Mouse (Mus musculus) granulocyte monocyte progenitor cell, adult 5-6 weeks (primary cell): ENCODE measurements around the gene Polr3g. TPM values are rescaled to one million over a fixed set of nuclear protein-coding genes. Genes with fewer than 3 reads are reported as not detected.
"Not testable (repeated sequence)": the region's sequence is repeated elsewhere in the genome, so short reads cannot be mapped to it uniquely, and the experiment has no call there.

Experiments used
- ATAC-seq: replicated peaks from 2 replicates; pipeline ENCODE4 v1.8.0; 2016; ENCODE audit warnings: mild to moderate bottlenecking, moderate TSS enrichment, inconsistent platforms; ENCODE audit not compliant: poor library complexity, severe bottlenecking
- total RNA-seq, 2 experiments: library from RNA; stranded (forward) in 1 of 2; stranded (reverse) in 1 of 2; fragments of 200-712, 200-1000 nt in 1 of 2; fragments of >200 nt in 1 of 2; fragmentation: Nextera tagmentation in 1 of 2; gene quantifications; 2 replicates each; pipeline ENCODE4 v1.2.3; 2014 to 2017

Polr3g gene
- total RNA-seq, 2 experiments from 2014 or later: 21.8 to 22.9 TPM

DNA sequence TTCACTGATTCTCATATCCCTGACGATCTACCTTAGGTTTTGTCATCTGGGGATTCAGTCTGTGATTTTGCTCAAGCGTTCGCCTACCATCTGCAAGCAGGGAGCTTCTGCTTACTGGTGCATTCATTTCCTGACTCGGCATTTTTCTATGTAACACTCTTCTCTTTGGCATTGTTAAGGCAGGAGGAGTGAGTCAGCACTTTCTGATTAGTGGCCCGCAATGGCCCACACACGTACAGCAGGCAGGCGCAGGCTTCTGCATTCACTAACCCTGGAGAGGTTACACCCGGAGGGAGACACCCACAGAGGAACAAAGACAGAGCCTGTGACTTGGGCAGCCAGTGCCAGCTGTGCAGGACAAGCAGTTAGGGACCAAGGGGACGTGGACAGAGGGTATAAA, 19.2 kb downstream of the Polr3g start:
- peak; percentile 86 for ATAC-seq

GRCm38 (mm10) chr13:81690477-81690876, 20.3 kb downstream of the Polr3g start:
- ATAC-seq: 0 out of 2 replicates have a peak, but pooled peaks have one; percentile 25

- ATAC-seq: 0 out of 2 replicates have a peak, but pooled peaks have one; percentile 33
Observed at GRCm38 (mm10) chr13:81689587-81689986, 21.2 kb downstream of the Polr3g start.

DNA sequence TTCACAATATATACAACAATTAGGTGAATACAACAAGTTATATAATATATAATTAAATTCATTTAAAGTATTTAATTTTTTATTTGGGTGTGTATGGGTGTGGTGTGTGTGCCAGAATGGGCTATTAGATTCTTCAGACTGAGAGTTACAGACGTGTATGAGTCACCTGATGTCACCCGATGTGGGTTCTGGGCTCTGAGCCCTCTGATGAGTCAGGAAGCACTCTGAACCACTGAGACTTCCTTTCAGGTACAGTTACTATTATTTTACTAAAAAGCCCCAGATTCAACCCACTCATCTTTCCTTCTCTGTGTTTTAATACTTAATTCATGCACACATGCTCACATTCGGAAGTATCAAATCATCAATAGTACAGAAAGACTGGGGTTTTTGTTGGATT, 25.9 kb downstream of the Polr3g start:
- no peak for ATAC-seq

GRCm38 (mm10) chr13:81684258-81684657, 26.6 kb downstream of the Polr3g start:
- ATAC-seq: no peak

- no peak for ATAC-seq
Observed at GRCm38 (mm10) chr13:81683107-81683506, 27.7 kb downstream of the Polr3g start.

GRCm38 (mm10) chr13:81675333-81675732, 35.5 kb downstream of the Polr3g start:
- ATAC-seq: no peak

GRCm38 (mm10) chr13:81667713-81668112, 43.1 kb downstream of the Polr3g start:
- no peak for ATAC-seq

DNA sequence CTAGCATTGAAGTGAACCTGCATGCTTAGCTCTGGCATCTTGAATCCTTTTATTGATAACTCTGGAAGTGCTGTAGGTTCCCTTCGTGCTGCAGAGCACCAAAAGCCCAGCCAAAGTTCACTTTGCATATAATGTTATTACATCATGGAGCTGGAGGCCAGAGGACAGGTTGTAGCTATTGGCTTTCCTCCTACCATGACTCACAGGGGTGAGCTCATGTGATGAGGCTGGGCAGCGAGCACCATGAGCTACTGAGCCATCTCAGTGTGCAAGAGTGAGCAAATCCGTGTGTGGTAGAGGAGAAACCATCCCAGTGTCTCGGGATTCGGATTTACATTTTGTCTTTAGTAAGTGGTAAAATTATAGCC, 46.5 kb downstream of the Polr3g start:
- ATAC-seq: no peak

- ATAC-seq: no peak
Observed at GRCm38 (mm10) chr13:81663566-81664330, 47.1 kb downstream of the Polr3g start.

GRCm38 (mm10) chr13:81658053-81658752, 52.6 kb downstream of the Polr3g start:
- no peak for ATAC-seq

DNA sequence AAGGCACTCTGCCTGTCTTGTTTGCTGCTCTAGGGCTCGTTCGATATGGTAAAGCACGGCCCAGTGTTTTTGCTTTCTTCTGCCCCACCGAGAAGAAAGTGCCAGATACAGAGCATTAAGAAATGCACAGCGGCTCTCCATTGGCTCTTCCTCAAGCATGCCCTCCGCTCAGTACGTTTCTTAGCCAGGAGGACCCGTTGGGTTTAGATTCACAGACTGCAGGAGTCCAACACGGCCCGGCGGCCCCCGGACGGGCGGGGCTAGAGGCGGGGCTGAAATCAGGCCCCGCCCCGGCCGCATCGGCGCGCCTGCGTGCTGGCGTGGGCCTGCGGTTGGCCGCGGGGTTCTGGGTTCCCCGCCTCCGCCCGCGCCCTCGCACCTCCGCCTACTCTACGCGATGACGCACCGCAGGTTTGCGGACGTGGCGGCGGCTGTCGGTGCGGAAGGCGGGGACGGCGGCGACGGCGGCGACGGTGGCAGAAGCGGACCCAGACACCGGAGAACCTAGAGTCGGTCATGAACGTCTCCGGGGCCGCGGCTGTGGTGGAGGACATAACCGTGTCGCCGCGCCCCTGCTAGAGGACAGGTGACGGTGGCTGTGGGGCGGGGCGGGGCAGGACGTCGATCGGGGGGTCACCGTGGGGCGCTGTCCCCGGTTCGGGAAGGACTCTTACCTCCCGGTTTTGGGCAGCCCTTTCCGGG, 53.3 kb downstream of the Polr3g start, which contains the start of gene Lysmd3:
Gene Lysmd3 (plus strand): TSS at position 313 of the 702 bp plus-strand sequence.
- peak; percentile 89 for ATAC-seq

- no peak for ATAC-seq
Observed at GRCm38 (mm10) chr13:81657008-81657350, 53.8 kb downstream of the Polr3g start.

GRCm38 (mm10) chr13:81656091-81656850, 54.5 kb downstream of the Polr3g start:
- ATAC-seq: no peak

DNA sequence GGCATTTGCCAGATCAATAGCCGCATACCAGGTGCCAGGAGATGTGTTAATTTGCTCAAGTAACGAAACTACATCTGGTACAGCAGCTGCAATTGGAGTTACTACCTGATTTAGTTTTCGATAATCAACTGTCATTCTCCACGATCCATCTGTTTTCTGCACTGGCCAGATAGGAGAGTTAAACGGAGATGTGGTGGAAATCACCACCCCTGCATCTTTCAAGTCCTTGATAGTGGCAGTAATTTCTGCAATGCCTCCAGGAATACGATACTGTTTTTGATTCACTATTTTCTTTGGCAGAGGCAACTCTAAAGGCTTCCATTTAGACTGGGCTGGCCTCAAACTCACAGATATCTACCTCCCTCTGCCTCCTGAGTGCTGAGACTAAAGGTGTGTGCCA, 60.4 kb downstream of the Polr3g start:
- ATAC-seq: not testable (repeated sequence)

- ATAC-seq: no peak
Observed at GRCm38 (mm10) chr13:81646348-81646747, 64.5 kb downstream of the Polr3g start.

DNA sequence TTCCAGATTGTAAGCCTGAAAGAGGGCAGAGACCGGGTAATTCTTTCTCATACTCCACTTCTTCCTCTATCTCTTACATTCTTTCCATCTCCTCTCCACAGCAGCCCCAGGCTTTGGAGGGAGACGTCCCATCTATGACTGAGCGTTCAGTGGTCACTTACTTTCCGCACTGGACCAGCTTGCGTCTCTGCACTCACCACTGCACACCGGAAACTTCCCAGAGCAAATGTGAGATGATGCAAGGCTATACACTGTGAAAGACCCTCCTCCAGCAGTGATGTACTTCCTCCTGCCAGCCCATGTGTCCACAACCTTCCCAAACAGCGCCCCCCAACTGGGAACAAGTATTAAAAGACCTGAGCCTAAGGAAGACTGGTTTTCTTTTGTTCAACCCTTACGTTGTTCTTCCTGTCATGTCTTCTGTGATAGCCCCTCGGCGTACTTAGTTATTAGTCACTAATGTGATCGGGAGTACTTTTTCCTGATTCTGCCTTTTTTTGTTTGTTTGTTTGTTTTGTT, 66.7 kb downstream of the Polr3g start:
- ATAC-seq: peak; percentile 33; the same call in 1 of the 2 replicates

GRCm38 (mm10) chr13:81642491-81643149, 68.2 kb downstream of the Polr3g start:
- no peak for ATAC-seq

DNA sequence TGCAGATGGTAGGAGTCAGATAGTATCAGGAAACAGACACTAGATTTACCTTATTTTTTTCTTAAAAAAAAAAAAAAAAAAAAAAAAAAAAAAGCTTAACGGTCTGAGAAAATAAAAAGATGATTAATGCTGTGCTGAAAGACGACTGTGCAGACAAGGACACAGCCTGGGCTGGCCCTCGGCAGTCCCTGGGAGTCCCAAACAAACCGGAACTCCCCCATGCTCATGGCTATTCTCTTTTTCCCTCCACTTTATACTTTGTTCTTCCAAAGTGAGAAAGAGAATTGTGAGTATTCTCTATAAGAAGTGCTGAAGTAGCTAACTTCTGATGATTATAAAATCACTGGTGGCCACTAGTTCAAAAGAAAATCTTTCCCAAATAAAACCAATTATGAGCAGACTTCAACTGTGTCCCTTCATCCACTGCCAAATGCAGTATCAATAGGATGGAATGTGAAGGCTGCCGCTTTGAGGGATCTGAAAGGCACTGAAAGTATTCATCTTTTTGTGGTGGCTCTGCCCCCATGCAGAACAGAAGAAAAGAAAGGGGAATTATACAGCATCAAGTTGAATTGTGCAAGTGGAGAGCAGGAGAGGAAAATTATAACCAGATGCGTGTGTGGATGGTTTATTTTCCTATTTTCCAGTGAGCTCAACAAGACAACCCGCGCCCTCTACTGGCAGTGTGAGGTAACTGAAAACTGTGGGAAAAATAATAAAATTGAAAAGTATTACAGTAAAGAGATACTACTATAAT, 69.3 kb downstream of the Polr3g start:
- ATAC-seq: peak; percentile 78
